Mouse (Mus musculus): ENCODE results near the gene Card9. TPM values are rescaled to one million over a fixed set of nuclear protein-coding genes. Genes with fewer than 3 reads are reported as not detected.

The Card9 gene
- 3.8 and 3.9 TPM in 2 replicates for polyA plus RNA-seq (2012; rRNA removed)

GRCm38 (mm10) chr2:26360772-26361171 is at the start of gene Card9:
Card9 (minus strand) TSS chr2:26360918.

GRCm38 (mm10) chr2:26408515-26409356 is 48.0 kb upstream of the Card9 start, which contains the start of gene Inpp5e:
Inpp5e (minus strand) TSS chr2:26409203.

GRCm38 (mm10) chr2:26389154-26389690 is 28.5 kb upstream of the Card9 start, which contains the start of the genes Entr1 and Pmpca:
Entr1 (minus strand) TSS chr2:26389316.
Pmpca (plus strand) TSS chr2:26389339.

GRCm38 (mm10) chr2:26380131-26380771 is 19.5 kb upstream of the Card9 start, which contains the start of gene Snapc4:
Snapc4 (minus strand) TSS chr2:26380653.

GRCm38 (mm10) chr2:26351358-26352290 is 9.1 kb downstream of the Card9 start, which contains the start of gene Dnlz:
Dnlz (minus strand) TSS chr2:26352110.

GRCm38 (mm10) chr2:26315072-26315924 is 45.4 kb downstream of the Card9 start, which contains the start of gene Gpsm1:
Gpsm1 (plus strand) TSS chr2:26315515.

Other genes starting within 250 kb of the Card9 start
- gene Nacc2, start 237.7 kb downstream of the Card9 start, polyA plus RNA-seq (2012; rRNA removed) = 75.8 and 82.9 TPM in 2 replicates
- 0.05 and 0.22 TPM in 2 replicates for gene Lhx3, start 152.6 kb downstream of the Card9 start, polyA plus RNA-seq (2012; rRNA removed)
- gene Qsox2, start 123.4 kb downstream of the Card9 start, polyA plus RNA-seq (2012; rRNA removed) = 24.2 and 25.1 TPM in 2 replicates
- 0.35 and 0.47 TPM in 2 replicates for gene Ccdc187, start 66.4 kb downstream of the Card9 start, polyA plus RNA-seq (2012; rRNA removed)
- gene Gpsm1, start 45.4 kb downstream of the Card9 start, polyA plus RNA-seq (2012; rRNA removed) = 21.9 and 25.6 TPM in 2 replicates
- 19.7 and 32.2 TPM in 2 replicates for gene Dnlz, start 8.8 kb downstream of the Card9 start, polyA plus RNA-seq (2012; rRNA removed)
- gene Snapc4, start 19.7 kb upstream of the Card9 start, polyA plus RNA-seq (2012; rRNA removed) = 27.1 and 27.9 TPM in 2 replicates
- 68.7 and 77.9 TPM in 2 replicates for gene Entr1, start 28.4 kb upstream of the Card9 start, polyA plus RNA-seq (2012; rRNA removed)
- 25.1 and 27.1 TPM in 2 replicates for gene Pmpca, start 28.4 kb upstream of the Card9 start, polyA plus RNA-seq (2012; rRNA removed)
- gene Inpp5e, start 48.3 kb upstream of the Card9 start, polyA plus RNA-seq (2012; rRNA removed) = 22.3 and 24.9 TPM in 2 replicates
- gene Sec16a, start 84.3 kb upstream of the Card9 start, polyA plus RNA-seq (2012; rRNA removed) = 95.3 and 112 TPM in 2 replicates
- 31.2 and 38.9 TPM in 2 replicates for gene Notch1, start 155.7 kb upstream of the Card9 start, polyA plus RNA-seq (2012; rRNA removed)
- 112 TPM in 2 replicates for gene Egfl7, start 219.1 kb upstream of the Card9 start, polyA plus RNA-seq (2012; rRNA removed)
- gene Gm20532, start 225.7 kb upstream of the Card9 start, polyA plus RNA-seq (2012; rRNA removed) = not detected in 2 replicates
- gene Agpat2, start 243.5 kb upstream of the Card9 start, polyA plus RNA-seq (2012; rRNA removed) = 178 and 189 TPM in 2 replicates